ENCODE assay signal across 8 mouse cellular contexts in genomic region chr19:27066449-27067181, GRCm38 (mm10).
A peak's percentile ranks its signal among the peaks of the same experiment; 100 is the strongest.
DNase-seq lines count a peak whose midpoint lies in the region; ATAC-seq lines count a peak whose summit lies in the region.

No protein-coding gene starts in this region.

- peak; percentile 2 for DNase-seq in kidney, adult 11 months
- peak; percentile 96 for DNase-seq in brain, adult 2 months (ENCODE audit: low read depth, low spot score)
- peak; percentile 69 for DNase-seq in layer of hippocampus, adult 9-11 months
- peak; percentile 24 for DNase-seq in mesoderm, embryonic 11.5 days (ENCODE audit: low read depth, low spot score)
- DNase-seq in natural killer cell, adult 2 months (ENCODE audit: low spot score in 2 of 2), result no peak
- no peak for DNase-seq in thymus, postnatal 4 days

- no peak overlapping the region for H3K9ac ChIP-seq in kidney, embryonic 14.5 days (ENCODE audit: low read depth, low read length)
- H3K9ac ChIP-seq in forebrain, embryonic 15.5 days (replicated peaks), result no peak overlapping the region

- H3K27me3 ChIP-seq in kidney, embryonic 14.5 days (ENCODE audit: control insufficient read depth, insufficient read depth, low read length), result no peaks in the 10 kb centered on the region
- H3K27me3 ChIP-seq in forebrain, embryonic 15.5 days, result no peaks in the 10 kb centered on the region

- ATAC-seq in kidney, embryonic 14.5 days (ENCODE audit: low FRiP score, low TSS enrichment), result no peak
- peak; percentile 98 for ATAC-seq in forebrain, embryonic 15.5 days (replicated peaks)

- H3K9me3 ChIP-seq in kidney, embryonic 14.5 days (ENCODE audit: control insufficient read depth, low read length), result no peaks in the 10 kb centered on the region
- no peaks in the 10 kb centered on the region for H3K9me3 ChIP-seq in forebrain, embryonic 15.5 days

- H3K4me3 ChIP-seq in kidney, embryonic 14.5 days (ENCODE audit: low read length), result no peak overlapping the region
- H3K4me3 ChIP-seq in forebrain, embryonic 15.5 days, result no peak overlapping the region

- no peaks in the 10 kb centered on the region for H3K36me3 ChIP-seq in kidney, embryonic 14.5 days (ENCODE audit: control insufficient read depth, insufficient read depth, low read length)
- no peaks in the 10 kb centered on the region for H3K36me3 ChIP-seq in forebrain, embryonic 15.5 days

- peaks cover 4% of the 10 kb centered on the region; the same call in 1 of the 2 replicates for H3K4me1 ChIP-seq in kidney, embryonic 14.5 days (ENCODE audit: control insufficient read depth, insufficient read depth, low read length)
- peaks cover 24% of the 10 kb centered on the region for H3K4me1 ChIP-seq in forebrain, embryonic 15.5 days

- H3K4me2 ChIP-seq in kidney, embryonic 14.5 days (replicated peaks; ENCODE audit: low read depth, low read length), result no peak overlapping the region
- peak overlapping the region; percentile 34 for H3K4me2 ChIP-seq in forebrain, embryonic 15.5 days (replicated peaks)

- H3K27ac ChIP-seq in kidney, embryonic 14.5 days (ENCODE audit: low read depth, low read length), result no peak overlapping the region
- H3K27ac ChIP-seq in forebrain, embryonic 15.5 days (replicated peaks), result peak overlapping the region; percentile 79

- 65% methylated on average over 12 of the region's 12 CpGs for WGBS in kidney, embryonic 14.5 days
- 19% methylated on average over 12 of the region's 12 CpGs for WGBS in forebrain, embryonic 15.5 days

Comparison
In these comparisons a context has a peak if more than half of its experiments do, and no peak if none do; other contexts are left out.
1. DNase-seq: peak in kidney, adult 11 months (single experiment), brain, adult 2 months (single experiment), layer of hippocampus, adult 9-11 months (single experiment) and mesoderm, embryonic 11.5 days (single experiment); none in natural killer cell, adult 2 months (0 of 2) and thymus, postnatal 4 days (single experiment).